Mouse (Mus musculus) lung, adult 18-20 months (tissue): ENCODE results near the gene Nkd2.

Source experiments
- DNase-seq, 2 experiments: peaks; one replicate each; pipeline ENCODE4 v3.0.0; 2022; ENCODE audit warnings: mixed read lengths in 2 of 2

The Nkd2 gene

DNA sequence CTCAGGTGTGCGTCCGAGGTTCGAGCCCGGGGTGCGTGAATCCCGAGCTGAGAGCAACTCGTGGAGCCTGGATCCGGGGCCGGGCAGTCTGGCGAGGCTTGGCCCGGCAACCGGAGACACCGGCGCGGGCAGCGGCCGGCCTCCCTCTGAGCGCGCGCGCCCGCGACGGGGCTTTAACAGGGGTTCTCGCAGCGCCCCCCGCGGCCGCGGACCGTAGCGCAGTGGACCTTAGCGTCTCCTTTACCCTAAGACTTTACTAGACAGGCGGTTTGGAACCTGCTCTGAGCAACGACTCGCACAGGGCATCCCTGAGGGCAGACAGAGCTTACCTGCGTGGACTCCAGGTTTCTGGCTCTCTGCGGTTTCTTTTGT, at the start of gene Nkd2:
Gene Nkd2, minus strand, starts transcription at position 167 of the 372 bp plus-strand sequence.
- DNase-seq, result peak; percentile 76 to 79

DNA sequence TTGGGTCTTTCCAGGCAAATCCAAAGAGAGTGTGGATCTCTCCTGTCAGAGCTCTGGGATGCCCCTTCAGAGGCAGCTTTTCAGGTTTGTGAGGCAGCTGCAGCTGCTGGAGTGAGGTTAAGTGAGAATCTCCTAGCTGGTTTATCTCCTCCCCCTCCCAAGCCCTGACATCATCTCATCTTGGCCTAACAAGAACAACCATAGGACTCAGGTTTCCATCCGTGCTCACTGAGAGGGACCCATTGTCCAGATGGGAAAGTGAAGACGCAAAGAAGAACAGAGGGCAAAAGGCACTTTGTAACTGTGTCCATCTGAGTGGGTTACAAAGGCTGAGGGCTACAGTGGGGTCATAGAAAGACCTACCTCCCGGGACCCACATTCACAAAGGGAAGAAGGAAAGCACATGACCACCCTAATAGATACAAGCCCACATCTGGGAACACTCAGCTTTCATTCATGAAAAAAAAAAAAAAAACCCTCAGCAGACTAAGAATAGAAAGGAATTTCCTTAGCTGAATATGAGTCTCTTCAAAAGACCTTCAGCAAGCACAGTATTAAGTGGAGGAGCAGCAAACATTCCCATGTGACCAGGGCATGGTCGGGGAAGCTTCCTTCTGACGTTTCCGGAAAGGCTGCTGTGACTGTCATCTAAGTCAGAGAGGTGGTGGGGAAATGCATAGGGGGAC, 45.2 kb upstream of the Nkd2 start:
- DNase-seq, result peak in 1 of 2 experiments; percentile 9

DNA sequence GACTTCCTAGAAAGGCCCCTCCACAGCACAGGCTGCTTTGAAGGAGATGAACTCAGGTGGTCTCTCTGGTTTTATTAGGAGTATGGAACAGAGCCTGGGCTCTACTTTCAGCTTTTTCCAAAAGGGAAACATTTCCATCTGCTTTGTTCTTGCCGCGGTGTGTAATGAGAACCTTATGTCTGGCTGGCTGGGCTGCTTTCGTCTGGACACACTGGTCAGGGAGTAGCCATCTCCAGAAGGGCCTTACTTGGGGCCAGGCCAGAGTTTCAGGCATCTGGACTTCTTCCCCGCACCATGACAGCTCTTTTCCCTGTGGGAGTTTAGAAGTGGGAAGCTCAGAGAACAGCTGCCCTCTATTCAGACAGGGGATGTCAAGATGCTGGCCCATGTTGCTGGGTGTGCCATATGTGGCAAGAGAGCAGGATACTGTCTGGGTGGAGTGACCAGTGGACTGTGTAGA, 40.0 kb upstream of the Nkd2 start:
- peak; percentile 63 to 74 for DNase-seq

DNA sequence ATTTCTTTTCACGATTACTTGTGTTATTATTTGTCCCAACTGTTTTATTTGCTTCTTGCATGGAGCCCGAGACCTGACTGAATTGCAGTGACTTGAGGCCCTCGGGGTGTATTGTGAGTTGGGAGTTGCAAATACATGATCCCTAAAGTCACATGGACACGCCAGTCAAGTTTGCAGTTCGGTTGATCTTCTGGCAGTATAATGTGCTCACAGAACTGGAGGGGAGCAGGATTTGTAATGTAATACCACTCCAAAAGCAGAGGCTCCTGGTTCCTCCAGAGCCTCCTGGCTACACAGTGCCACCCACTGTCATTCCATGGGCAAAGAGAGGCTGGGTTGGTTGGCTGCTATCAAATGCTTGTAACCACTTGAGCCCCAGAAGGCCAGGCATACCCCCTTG, 39.2 kb upstream of the Nkd2 start:
- DNase-seq, result no peak

DNA sequence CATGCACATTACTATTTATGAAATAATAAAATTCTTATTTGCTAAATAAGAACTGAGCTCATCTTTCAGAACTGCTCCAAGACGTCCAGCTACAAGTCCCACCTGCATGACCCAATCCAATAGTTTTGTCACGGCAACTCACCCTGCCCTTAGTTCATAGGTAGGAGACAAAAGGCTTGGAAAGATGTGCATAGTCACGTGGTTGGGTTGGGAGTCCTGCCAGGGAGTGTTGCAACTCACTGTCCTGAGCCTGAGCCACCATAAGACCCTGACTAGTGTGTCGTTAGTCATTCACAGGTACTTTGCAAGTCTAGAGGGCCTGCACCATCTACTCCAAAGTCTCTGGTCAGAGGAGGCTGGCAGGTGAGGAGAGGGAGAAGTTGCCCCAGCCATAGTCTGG, 38.6 kb upstream of the Nkd2 start:
- peak; percentile 10 for DNase-seq

DNA sequence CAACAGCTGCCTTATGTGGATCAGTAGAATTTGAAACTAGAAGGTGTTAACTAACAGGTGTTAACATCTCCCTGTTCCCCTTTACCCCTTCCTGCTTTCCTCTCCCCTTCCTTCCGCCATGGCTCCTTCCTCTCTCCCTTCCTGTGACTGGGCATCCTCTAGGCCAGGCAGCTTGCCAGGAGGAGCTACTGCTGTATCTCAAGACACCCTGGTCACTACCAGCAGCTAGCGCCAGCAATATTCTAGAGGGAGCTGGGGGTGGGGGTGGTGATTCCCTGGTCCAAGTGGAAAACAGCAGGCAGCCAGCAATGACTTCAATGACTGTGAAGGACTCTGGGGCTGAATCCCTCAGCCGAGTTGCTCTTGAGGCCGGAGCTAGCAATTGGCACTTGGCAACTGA, 38.2 kb upstream of the Nkd2 start:
- no peak for DNase-seq

DNA sequence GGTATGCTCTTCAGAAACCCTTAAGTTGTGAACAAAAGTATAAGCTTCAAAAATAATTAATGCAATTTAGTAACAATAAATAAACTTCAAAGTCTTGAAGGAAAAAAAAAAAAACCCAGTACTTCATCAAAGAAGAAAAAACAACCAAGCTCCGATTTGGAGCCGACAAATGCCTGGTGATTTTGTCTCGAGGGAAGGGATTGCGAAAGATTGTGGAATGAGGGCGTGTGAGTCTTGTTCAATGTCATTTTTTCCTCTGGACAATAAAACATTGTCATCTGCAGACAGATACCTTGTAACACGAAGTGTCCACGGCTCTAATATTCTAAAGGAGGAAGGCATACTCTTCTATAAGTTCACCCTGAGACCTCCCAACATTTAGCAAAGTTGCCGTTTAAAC, 33.9 kb upstream of the Nkd2 start:
- peak in 1 of 2 experiments; percentile 38 for DNase-seq

DNA sequence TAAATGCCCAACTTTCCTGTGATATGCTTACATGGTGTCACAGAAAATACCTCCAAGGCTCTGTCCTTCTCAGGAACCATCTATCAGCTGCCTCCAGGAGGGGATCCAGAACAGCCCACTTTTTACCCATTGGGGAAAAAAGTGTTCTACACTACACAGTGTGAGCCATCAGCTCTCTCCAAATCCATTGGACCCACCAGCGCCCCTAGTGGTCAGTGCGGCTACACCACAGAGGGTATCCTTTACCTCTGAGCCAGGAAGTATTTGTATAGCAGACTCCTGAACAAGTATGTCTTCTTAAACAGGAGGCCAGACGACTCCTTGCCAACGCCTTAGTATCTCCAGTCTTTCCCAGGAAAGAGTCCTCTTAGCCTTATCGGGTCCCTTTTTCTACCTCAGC, 32.4 kb upstream of the Nkd2 start:
- peak; percentile 22 to 27 for DNase-seq

DNA sequence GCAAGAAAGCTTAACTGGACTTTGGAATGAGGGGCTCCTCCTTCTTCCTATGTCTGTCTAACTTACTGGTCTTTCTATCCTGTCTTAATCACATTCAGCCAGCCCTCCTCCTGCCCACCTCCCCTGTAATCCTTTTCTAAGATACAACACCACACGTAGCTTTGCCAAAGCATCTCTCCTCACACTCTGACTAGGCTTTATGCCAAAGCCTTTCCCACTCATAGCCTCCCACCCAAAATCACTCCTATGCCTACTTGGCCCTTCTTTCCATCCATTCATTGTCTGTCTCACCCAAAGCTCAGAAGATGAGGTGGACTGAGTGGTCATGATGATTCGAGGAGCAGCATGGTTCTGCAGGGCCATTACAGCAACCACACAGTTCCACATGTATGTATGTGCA, 24.7 kb upstream of the Nkd2 start:
- DNase-seq, result no peak

DNA sequence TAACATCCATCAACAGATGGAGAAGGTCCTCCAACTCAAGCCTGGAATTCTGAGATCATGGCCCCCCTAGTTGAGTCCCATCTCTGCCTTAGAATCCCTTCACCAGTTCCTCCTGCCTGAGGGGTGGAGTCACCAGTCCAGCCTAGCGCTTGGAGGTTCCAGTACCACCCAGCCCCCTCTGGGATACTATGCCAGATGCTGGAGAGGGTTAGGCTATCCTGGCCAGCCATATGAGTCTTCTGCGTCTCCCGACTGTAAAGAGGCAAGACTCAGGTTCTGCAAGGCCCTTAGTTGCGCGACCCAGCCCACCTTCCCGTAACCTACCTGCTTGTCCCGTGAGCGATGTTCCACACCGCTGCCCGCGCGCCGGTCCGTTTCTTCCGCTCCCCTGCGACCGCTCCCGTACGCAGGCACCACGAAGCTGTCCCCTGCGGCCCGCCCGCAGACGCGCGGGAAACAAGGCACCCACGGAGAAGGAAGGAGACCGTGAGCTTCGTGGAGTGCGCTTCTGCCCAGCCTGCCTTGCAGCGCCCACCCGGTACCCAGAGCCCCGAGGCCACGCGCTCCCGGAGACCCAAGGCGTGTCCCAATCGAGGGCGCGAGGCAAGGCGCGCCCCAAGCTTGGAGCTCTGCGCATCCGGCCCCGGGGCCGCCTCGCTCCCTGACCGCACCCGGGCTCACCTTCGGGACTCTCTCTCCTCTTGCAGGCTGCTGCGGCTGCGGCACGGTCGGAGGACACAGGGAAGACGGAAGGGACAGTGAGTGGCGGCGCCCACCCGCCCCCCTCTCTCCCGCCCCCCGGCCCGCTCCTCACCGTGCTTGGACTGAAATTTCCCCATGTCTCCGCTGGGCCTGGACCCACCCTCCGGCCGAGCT, 604 bp downstream of the Nkd2 start:
- DNase-seq, result no peak

DNA sequence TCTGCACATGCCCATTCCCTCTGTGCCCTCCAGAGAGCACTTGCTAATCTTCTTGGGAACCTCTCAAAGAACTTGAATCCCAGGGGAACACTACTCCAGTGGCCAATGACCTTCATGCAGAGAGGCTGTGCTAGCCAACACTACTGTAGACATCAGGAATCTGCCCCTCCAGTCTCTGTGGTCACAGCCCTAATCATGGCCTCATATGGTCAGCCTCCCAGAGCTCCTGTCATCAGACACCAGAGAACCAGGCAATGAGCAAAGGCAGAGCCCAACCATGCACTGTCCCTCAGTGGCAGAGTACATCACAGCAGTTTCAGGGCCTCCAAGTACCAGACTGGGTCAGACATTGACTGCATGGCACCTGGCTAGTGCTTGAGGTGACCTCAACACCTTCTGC, 4.7 kb downstream of the Nkd2 start:
- no peak for DNase-seq

DNA sequence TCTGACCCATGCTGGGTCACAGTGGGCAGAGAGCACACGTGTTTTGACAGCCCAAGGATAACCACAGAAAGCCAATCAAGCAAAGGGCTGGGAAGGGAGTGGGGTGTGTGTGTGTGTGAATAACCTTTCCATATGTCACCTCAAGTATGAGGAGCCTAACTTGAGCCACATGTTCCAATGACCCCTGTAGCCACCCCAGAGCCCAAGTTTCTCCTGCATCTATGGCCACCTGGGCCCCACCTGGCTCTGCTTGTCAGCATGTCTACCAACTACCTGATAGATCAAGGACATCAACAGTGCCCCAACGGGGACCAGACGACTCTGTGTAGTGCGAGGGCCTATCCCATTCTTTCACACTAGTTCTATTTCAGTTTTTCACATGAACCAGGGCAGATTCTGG, 7.7 kb downstream of the Nkd2 start:
- DNase-seq, result no peak

DNA sequence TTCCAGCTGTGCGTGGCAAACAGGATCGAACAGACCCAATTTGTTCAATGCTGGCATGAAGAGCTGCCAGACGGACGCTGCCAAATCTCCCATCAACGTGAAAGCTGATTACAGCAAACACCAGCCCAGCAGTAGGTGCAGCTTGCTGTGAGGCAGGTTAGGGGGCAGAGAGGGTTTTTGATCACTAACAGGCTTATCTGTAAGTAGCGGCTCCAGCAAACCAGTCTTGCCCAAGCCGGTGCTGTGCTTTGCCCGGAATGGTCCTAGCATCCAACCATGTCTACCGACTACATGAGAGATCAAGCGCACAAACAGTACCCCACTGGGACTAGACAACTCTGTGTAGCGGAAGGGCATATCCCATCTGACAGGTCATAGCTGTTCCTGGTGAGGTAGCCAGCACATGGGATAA, 8.3 kb downstream of the Nkd2 start:
- no peak for DNase-seq

DNA sequence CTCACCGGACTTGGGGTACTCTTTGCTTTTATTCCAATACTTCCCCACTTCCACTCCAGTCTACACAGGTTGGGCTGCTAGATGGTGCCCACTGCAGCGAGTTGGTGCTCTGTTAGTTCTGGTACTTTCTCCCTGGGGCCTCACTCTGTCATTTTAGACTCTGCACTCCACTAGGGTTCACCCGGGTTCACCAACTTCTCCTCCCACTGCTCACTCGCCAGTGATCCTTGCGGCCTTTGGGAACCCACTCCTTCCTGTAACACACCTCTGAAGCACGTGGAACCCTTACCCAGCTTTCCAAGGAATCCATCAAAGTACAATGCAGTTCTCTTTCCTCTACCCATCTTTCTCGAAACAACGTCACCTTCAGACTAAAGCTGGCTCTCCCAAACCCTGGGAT, 9.7 kb downstream of the Nkd2 start:
- DNase-seq, result no peak

DNA sequence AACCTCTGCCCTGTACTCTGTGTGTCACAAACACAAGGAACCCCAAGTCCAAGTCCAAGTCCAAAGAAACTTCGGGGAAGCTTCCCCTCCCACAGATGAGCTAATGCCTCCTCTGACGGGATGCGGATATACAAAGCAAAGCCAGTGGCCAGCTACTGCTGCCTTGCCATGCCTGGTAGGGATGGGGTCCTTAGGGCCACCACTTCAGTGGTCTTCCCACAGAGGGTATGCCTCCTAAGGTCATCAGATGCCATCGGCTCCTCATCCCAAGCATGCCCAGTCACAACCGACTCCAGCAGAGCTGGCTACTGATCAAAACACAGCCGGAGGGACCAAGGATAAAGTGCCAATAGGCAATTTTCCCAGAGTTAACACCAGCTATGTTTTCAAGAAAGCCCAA, 10.9 kb downstream of the Nkd2 start:
- no peak for DNase-seq

DNA sequence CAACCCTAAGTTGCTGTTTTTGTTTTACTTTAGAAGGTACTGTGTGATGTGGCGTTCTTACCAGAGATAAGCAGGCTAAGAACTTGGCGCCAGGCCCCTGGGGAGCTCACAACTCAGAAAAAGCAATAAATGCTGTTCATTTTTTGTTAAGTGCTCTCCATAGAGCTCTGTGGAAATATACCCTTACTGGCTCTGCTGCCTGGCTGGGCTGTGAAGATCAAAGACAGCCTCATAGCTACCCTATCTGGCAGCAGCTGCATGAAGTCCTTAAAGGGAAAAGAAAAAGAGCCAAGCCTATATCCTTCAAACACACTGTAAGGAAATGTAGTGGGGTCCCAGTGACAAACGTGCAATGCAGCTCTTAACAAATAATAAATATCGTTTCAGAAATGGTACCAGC, 11.6 kb downstream of the Nkd2 start:
- no peak for DNase-seq

DNA sequence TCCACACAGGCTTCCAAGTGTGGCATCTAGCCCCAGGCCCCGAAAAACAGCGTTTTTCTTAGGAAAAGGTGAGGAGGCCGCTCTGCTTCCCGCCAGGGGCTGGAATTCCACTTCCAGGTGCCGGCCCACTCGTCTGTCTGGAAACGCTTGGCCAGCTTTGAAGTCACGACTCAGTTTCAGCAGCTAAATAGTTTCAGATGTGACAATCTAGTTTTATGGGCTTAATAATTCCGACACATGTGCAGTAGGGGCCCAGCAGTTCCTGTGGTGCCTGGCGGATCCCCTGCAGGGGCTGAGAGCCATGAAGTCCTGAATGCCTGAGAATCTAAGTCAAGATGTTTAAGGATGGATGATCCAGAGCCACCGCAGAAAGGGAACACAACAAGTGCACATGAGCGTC, 13.6 kb downstream of the Nkd2 start:
- DNase-seq, result no peak

DNA sequence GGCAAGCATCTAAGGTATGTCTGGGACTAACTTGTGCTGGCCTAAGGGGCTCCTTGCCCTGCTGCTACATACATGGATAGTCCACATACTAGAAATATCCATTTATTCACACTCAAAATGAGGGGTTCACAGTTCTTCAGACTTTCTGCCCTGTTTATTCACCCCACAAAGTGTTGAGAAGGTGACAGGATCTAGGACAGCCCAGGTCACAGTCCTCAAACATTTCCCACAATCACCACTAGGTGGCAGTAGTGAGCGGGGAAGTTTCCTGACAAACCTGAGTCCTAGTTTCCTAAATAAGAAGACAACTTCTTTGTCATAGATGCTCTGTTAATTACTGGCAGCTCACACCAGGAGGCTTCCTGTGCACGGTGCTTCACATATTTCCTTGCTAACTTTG, 15.9 kb downstream of the Nkd2 start:
- peak; percentile 22 to 36 for DNase-seq

DNA sequence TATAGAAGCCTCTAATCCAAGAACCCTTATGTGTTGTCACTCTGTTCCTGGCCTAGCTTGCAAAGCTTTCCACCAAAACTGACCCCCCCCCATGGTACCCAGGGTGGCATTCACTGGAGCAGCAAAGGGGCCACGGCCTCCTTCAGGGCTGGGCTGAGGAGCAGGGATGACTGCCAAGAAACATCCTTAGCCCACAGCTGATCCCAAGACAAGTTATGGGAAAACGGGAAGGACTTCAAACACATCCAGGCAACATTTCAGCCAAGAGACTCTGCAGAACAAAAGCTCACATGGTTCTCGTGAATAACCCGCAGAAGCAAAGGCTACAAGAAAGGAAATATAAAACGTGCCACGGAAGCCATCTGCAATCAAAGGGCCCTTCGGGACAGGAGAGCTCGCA, 20.2 kb downstream of the Nkd2 start:
- no peak for DNase-seq

DNA sequence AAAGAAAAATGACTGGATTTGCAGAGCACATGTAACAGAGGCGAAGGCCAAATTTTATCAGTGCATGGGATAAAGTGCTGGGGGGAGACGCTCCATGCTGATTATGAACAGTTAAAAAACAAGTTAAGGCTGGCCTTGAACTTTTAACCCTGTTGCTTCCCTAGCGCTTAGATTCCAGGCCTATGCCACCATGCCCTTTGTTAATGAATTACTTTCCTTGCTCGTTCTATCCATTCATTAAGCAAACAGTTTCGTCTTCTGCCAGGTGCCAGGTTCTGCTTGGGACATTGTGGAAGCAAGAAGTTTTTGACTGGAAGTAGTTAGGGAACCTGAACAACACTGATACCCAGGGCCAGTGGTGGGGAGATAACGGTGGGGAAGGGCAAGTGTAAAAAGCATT, 23.7 kb downstream of the Nkd2 start:
- DNase-seq, result no peak

DNA sequence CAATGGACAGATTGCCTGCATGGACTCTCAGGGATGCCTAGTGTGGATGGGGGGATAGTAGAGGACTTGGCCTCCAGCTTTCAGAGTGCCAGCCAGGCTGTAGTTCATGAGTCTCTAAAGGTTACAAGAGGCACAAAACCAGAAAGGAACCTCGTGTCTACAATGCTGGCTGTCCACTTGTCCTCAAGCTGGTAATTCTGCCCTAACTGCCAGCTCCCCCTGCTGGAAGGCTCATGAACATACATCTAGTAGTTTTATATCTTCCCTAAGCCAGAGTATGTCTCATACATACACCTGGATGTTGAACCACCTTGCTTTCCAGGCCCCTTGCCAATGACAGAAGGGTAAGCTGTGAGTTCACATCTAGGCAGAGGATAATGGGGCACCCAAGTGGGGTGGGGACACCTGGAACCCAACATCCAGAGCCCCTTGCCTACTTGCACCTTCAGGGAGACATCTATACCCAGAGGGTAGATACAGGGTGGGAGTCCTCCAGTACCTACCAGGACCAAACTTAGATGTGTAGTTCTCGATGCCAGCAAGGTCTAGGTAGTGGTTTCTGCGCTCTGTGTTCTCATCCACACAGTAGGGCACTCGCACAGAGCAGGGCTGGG, 25.1 kb downstream of the Nkd2 start:
- DNase-seq, result peak; percentile 61 to 69

DNA sequence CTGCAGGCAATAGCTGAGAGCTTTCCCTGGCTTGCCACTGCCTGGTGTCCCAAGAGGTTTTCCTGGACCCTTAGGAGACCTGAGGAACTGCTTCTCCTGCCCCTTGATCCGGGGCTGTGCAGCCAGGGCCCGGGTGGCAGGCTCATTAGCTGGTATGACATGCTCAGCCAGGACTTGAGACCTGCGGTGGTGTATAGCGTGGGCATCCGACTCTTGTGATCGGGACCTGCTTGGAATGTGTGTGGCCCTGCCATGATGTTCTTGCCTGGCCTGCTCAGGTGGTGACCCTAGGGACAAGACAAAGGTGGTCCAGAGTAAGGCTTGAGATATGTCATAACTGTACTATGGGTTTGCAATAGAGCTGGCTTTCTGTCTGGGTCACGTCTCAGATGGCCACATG, 26.2 kb downstream of the Nkd2 start:
- no peak for DNase-seq

DNA sequence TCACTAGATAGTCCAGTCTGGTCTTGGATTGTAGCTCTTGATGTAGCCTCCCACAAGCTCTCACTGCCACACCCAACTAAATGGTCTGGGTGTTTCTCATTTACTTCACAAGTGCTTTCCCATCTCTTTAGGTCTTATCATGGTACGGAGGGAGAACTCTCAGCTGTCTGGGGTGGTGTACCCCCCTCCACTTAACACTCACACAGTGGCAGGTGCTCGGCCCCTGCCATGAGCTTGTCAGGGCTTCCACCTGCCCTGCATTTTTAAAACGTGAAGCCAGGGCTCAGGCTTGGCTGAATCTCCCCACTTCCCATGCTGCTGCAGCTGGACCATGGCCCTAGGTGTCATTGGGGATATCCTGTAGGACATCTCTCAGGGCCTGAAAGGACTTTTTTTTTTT, 28.5 kb downstream of the Nkd2 start:
- no peak for DNase-seq

DNA sequence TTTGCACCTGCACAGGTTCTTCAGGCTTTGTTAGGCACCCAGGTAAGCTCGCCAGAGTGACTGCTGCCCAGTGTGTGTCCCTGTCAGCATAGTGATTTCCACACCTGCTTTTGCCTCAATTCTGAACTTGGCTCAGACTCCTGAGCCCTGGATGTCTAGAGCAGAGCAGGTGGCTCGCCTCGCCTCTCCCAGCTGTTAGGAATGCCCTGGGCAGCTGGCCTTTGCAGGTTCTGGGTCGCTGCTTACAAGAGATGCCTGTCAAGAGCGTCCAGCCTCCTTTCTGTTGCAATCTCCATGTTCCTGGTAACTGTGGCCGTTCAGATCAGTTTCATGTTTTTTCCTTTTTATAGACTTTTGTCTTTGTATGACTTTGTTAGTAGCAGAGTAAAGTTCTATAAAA, 31.1 kb downstream of the Nkd2 start:
- no peak for DNase-seq
